Mouse (Mus musculus): ENCODE data around the gene Ush2a. TPM values are rescaled to one million over a fixed set of nuclear protein-coding genes. Genes with fewer than 3 reads are reported as not detected.

Gene Ush2a
- polyA plus RNA-seq, 1 experiment = not detected

- WGBS = 96% methylated on average over 3 of the region's 3 CpGs
- no peak for TF ChIP-seq POLR2A (IDR thresholded peaks at IDR 0.05; ENCODE audit: insufficient read depth, low read depth, low read length)
- no peak for TF ChIP-seq CTCF (IDR thresholded peaks at IDR 0.05; ENCODE audit: insufficient read depth, low read depth, low read length)
- Histone ChIP-seq H3K4me3 (ENCODE audit: insufficient read depth, low read depth, low read length) (no peak overlapping the region), H3K27ac (ENCODE audit: insufficient read depth, low read depth, low read length) (no peak overlapping the region), H3K4me1 (ENCODE audit: control insufficient read depth, insufficient read depth, low read length) (no peaks in the 10 kb centered on the region; the same call in 1 of the 2 replicates)
Measured at GRCm38 (mm10) chr1:188997921-188998320, 736.1 kb downstream of the Ush2a start.

- Histone ChIP-seq H3K27ac (ENCODE audit: insufficient read depth, low read depth, low read length) (no peak overlapping the region), H3K4me1 (ENCODE audit: control insufficient read depth, insufficient read depth, low read length) (peaks cover 4% of the 10 kb centered on the region; the same call in 1 of the 2 replicates), H3K4me3 (ENCODE audit: insufficient read depth, low read depth, low read length) (no peak overlapping the region)
- TF ChIP-seq CTCF (IDR thresholded peaks at IDR 0.05; ENCODE audit: insufficient read depth, low read depth, low read length) = no peak
- no peak for TF ChIP-seq POLR2A (IDR thresholded peaks at IDR 0.05; ENCODE audit: insufficient read depth, low read depth, low read length)
- 85% methylated on average over 10 of the region's 10 CpGs for WGBS
Measured at GRCm38 (mm10) chr1:188999981-189000380, 738.2 kb downstream of the Ush2a start.

- H3K27ac ChIP-seq (ENCODE audit: insufficient read depth, low read depth, low read length) = no peak overlapping the region
- TF ChIP-seq CTCF (IDR thresholded peaks at IDR 0.05; ENCODE audit: insufficient read depth, low read depth, low read length) (no peak), POLR2A (IDR thresholded peaks at IDR 0.05; ENCODE audit: insufficient read depth, low read depth, low read length) (no peak)
- 92% methylated on average over 12 of the region's 12 CpGs for WGBS
- H3K4me3 ChIP-seq (ENCODE audit: insufficient read depth, low read depth, low read length) = no peak overlapping the region
- H3K4me1 ChIP-seq (ENCODE audit: control insufficient read depth, insufficient read depth, low read length) = peaks cover 5% of the 10 kb centered on the region
Measured at GRCm38 (mm10) chr1:189001815-189002214, 740.0 kb downstream of the Ush2a start.

GRCm38 (mm10) chr1:189004774-189005173 is 743.0 kb downstream of the Ush2a start:
- peaks cover 8% of the 10 kb centered on the region for H3K4me1 ChIP-seq (ENCODE audit: control insufficient read depth, insufficient read depth, low read length)
- WGBS = 98% methylated on average over 1 of the region's 1 CpGs
- TF ChIP-seq POLR2A (IDR thresholded peaks at IDR 0.05; ENCODE audit: insufficient read depth, low read depth, low read length) = no peak
- TF ChIP-seq CTCF (IDR thresholded peaks at IDR 0.05; ENCODE audit: insufficient read depth, low read depth, low read length) = no peak
- H3K27ac ChIP-seq (ENCODE audit: insufficient read depth, low read depth, low read length) = no peak overlapping the region
- no peak overlapping the region for H3K4me3 ChIP-seq (ENCODE audit: insufficient read depth, low read depth, low read length)

- Histone ChIP-seq H3K4me1 (ENCODE audit: control insufficient read depth, insufficient read depth, low read length) (peaks cover 8% of the 10 kb centered on the region), H3K27ac (ENCODE audit: insufficient read depth, low read depth, low read length) (no peak overlapping the region), H3K4me3 (ENCODE audit: insufficient read depth, low read depth, low read length) (no peak overlapping the region)
- TF ChIP-seq CTCF (IDR thresholded peaks at IDR 0.05; ENCODE audit: insufficient read depth, low read depth, low read length) (no peak), POLR2A (IDR thresholded peaks at IDR 0.05; ENCODE audit: insufficient read depth, low read depth, low read length) (no peak)
- 59% methylated on average over 5 of the region's 5 CpGs for WGBS
Measured at GRCm38 (mm10) chr1:189006267-189006666, 744.4 kb downstream of the Ush2a start.

GRCm38 (mm10) chr1:189006826-189007225 is 745.0 kb downstream of the Ush2a start:
- TF ChIP-seq CTCF (IDR thresholded peaks at IDR 0.05; ENCODE audit: insufficient read depth, low read depth, low read length) = no peak
- H3K27ac ChIP-seq (ENCODE audit: insufficient read depth, low read depth, low read length) = no peak overlapping the region
- H3K4me3 ChIP-seq (ENCODE audit: insufficient read depth, low read depth, low read length) = peak overlapping the region; percentile 63
- H3K4me1 ChIP-seq (ENCODE audit: control insufficient read depth, insufficient read depth, low read length) = peaks cover 8% of the 10 kb centered on the region
- 2% methylated on average over 7 of the region's 7 CpGs for WGBS

GRCm38 (mm10) chr1:189007239-189007979 is 745.6 kb downstream of the Ush2a start, which contains the start of gene Kctd3:
Gene Kctd3, minus strand, starts transcription at chr1:189007841.
- Histone ChIP-seq H3K27ac (ENCODE audit: insufficient read depth, low read depth, low read length) (no peak within 1 kb of the TSS), H3K4me3 (ENCODE audit: insufficient read depth, low read depth, low read length) (peak within 1 kb of the TSS; percentile 63), H3K4me1 (ENCODE audit: control insufficient read depth, insufficient read depth, low read length) (peaks cover 8% of the 10 kb centered on the region)
- TF ChIP-seq CTCF (IDR thresholded peaks at IDR 0.05; ENCODE audit: insufficient read depth, low read depth, low read length) (no peak), POLR2A (IDR thresholded peaks at IDR 0.05; ENCODE audit: insufficient read depth, low read depth, low read length) (peak; percentile 63)
- under 1% methylated on average over 74 of the region's 74 CpGs for WGBS

GRCm38 (mm10) chr1:189007980-189008324 is 746.1 kb downstream of the Ush2a start:
- peaks cover 8% of the 10 kb centered on the region for H3K4me1 ChIP-seq (ENCODE audit: control insufficient read depth, insufficient read depth, low read length)
- no peak overlapping the region for H3K27ac ChIP-seq (ENCODE audit: insufficient read depth, low read depth, low read length)
- TF ChIP-seq CTCF (IDR thresholded peaks at IDR 0.05; ENCODE audit: insufficient read depth, low read depth, low read length) (no peak), POLR2A (IDR thresholded peaks at IDR 0.05; ENCODE audit: insufficient read depth, low read depth, low read length) (no peak)
- WGBS = 40% methylated on average over 7 of the region's 7 CpGs
- H3K4me3 ChIP-seq (ENCODE audit: insufficient read depth, low read depth, low read length) = peak overlapping the region; percentile 63

- no peak overlapping the region for H3K27ac ChIP-seq (ENCODE audit: insufficient read depth, low read depth, low read length)
- 87% methylated on average over 4 of the region's 4 CpGs for WGBS
- TF ChIP-seq CTCF (IDR thresholded peaks at IDR 0.05; ENCODE audit: insufficient read depth, low read depth, low read length) = no peak
- TF ChIP-seq POLR2A (IDR thresholded peaks at IDR 0.05; ENCODE audit: insufficient read depth, low read depth, low read length) = no peak
- no peak overlapping the region for H3K4me3 ChIP-seq (ENCODE audit: insufficient read depth, low read depth, low read length)
- peaks cover 4% of the 10 kb centered on the region for H3K4me1 ChIP-seq (ENCODE audit: control insufficient read depth, insufficient read depth, low read length)
Measured at GRCm38 (mm10) chr1:189010671-189011070, 748.8 kb downstream of the Ush2a start.

Measured in olfactory bulb, adult 2 months (tissue).